Mouse (Mus musculus) adrenal gland, adult (tissue): ENCODE data around the gene Klf4.

Source experiments
- DNase-seq, 2 experiments: peaks; one replicate each; pipeline ENCODE4 v3.0.0; 2022 to 2023; ENCODE audit warnings: low spot score in 1 of 2; ENCODE audit not compliant: inconsistent age in 2 of 2

Gene Klf4

DNA sequence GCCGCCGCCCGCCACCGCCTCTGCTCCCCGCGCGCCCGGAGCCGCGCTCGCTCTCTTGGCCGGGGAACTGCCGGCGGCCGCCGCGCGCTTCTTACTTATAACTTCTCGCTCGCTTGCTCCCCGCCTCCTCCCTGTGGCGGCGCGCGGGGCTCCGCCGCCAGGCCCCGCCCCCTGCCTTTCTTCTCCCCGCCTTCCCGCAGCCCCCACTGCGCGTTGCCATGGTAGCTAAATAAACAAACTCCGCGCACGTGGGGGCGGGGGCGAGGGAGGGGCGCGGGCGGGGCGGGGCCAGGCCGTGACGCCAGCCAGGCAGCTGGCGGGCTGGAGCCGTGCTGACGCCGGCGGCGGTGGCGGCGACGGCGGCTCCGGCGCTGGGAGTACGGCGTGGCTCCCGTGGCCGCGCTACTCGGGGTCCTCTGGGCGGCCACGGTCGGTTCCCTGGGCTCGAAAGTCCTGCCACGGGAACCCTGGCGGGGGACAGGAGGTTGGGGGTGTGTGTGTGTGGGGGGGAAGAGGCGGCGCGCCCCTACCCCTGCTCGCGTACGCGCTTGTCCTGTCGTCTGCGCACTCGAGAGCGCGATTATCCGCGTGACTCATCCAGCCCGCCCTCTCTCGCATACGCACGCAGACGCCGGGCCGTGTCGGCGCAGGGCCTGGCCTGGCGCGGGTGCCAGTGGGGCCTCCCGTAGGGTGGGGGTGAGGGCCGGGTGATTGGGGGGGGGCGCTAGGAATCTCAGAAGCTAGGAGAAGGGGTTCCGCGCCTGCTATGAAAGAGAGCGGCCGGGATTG, at the start of gene Klf4:
TSS of gene Klf4 (minus strand) at position 60 of the 789 bp plus-strand sequence.
- DNase-seq: peak; percentile 95 to 98

DNA sequence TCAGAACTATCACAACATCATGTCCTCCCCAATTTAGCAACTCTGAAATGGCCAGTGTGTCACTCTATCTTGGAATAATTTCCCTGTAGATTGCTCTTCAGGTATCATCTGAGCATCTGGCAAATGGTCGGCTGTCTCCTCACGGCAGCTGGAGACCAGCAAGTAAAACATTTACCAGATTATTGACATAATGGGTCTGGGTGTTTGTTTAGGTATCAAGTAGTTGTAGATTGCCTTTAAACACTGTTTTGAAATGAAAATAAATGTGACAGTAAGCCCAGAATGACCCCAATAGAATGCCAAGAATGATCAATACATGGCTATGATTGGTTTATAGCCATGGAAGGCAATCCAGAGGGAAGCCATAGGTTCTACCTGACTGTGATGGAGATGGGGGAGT, 39.2 kb upstream of the Klf4 start:
- DNase-seq: no peak

DNA sequence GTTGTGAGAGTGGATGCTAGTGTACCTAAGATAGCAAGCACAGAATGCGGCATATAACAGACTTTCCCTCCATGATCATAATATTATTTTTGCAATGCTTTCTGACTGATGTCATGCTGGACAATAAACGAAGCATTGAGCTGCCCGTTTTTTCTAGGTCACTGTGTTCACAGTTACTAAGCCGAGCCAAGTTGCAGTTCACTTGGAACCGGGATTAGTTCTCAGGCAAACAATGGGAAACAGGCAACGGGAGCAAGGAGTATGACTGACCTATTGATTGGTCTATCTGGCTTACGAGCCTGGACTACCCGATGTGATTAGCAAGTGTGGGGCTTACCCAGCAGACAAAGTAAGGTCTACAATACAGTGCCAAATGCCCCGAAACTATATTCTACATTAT, 35.7 kb upstream of the Klf4 start:
- DNase-seq: no peak

DNA sequence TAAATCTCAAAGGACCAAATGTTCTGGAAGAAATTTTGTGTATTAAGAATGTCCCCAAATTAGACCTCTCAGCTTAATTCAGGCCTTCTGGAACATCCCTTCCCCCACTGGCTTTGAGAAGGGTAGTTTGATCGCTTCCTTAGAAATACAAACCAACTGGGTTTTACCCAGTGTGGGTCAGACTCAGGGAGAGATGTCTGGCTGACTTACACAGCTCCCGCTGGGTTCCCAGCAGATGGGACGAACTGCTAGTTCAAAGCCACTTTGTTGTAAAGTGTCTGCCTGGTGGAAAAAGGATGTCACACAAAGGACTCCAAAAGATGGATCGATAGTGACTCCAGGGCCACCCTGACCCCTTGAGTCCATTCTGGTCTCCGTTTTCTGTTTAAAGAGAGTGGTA, 35.3 kb upstream of the Klf4 start:
- DNase-seq: no peak

DNA sequence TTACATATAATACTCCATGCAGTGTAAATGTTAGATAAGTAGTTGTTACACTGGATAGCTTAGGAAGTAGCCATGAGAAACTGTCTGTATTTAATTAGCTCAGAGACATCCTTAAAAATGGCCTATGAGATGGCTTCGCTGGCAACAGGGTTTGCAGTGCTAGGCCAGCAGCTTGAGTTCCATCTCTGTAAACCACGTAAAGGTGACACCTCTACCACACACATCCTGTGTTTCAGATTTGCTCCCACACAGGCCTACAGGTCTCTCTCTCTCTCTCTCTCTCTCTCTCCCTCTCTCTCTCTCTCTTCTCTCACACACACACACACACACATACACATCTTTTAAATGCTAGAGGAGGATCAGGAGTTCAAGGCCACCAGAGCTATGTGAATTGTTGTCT, 32.1 kb upstream of the Klf4 start:
- no peak for DNase-seq

DNA sequence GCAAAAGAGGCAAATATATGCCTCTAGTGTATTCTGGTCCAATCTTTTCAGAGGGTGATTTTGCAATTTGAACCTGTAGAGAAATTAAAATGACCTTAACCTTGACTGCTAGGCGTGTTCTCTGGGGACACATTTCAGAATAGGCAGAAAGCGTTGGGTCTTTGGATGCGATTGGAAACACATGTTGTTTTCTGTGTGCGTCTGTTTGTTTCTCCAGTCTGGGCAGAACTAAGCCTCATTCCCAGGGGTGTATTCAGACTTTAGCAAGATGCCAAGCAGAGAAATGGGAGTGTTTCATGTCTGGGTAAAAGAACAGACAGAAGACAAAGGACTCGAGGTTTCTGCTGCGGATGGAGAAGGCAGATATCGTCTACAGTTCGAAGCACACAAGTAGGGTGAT, 30.8 kb upstream of the Klf4 start:
- peak in 1 of 2 experiments; percentile 30 for DNase-seq

DNA sequence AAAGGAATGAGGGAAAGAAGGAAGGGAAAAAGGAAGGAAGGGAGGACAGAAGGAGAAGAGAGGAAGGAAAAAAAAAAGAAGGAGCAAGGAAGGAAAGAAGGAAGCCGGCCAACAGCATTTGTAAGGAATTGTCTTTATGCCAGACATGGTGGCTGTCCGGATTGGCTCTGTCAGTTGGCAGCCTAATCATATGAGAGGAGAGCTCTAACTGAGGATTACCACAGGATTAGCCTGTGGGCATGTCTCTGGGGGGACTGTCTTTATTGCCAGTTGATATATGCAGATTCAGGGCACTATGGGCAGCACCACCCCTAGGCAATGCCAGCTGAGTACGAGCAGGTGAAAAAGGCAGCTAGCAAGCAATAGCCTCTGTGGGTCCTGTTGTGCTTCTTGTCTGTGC, 29.8 kb upstream of the Klf4 start:
- no peak for DNase-seq

DNA sequence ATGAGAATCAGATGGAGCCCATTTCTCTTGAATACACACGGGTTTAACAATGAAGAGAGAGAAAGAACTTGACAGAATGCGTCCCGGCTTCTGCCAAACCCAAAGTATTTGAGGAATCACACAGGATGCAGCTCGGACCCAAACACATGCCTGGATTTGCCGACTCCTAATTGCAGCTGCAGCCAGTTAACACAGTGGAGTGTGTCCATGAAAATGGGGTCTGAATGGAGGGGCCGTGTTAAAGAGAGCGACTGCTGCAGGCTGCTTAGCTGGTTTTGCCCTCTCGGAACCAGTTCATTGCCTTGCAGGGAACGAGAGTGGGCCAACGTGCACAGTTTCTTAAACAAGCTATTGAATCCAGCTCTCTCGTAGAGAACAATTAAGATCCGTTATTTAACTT, 14.6 kb upstream of the Klf4 start:
- DNase-seq: no peak

DNA sequence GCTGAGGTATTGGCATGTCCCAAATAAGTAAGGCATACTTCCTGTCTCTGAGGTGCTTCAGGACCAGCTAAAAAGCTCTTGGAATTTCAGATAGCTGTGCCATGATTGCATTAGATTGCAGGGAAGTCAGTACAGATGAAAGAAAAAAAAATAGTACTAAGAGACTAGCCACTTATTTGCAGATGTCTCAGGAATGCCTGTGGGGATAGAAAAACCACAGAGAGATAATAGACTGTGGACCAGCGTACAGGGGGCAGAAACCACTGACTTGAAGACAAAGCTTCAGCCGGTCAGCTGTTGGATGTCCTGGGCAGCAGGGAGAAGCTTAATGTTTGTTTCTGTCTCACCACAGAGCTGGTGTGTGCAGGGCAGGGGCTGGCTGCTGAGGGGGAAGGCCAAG, 10.5 kb upstream of the Klf4 start:
- DNase-seq: no peak

DNA sequence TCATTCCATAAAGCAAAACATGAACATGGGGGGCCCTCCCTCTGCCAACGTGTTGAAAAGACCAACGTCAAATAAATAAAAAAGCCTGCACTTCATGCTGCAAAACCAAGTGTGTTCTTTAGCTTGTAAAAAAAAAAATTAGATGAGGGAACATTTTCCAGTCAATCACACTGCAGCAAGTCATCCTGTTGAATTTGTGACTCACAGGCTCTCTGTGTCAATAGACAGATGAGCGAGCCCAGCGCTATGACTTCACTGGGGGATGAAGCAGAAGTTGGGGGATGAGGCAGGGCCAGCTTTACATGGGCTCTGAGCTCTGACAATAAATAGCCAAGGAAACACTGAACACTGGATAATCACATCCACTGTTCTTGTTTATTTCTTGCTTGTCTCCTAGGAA, 9.4 kb upstream of the Klf4 start:
- DNase-seq: peak in 1 of 2 experiments; percentile 25

DNA sequence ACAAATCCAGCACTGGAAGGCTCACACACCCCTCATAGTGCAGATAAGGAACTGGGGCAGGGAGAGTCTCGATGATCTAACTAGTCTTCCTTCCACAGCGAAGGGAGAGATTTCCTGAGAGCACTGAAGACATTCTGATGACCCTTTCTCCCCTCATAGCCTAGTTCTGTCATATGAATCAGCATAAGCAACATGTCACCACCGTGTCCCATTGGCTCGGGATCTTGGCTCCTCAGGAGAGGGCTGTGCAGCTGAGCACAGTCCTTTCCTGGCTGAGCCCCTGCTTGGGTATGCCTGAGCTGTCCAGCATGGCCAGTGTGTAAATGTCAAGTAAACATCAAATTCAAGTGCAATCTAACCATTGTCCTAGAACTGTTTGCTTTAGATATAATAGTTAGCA, 9.0 kb upstream of the Klf4 start:
- DNase-seq: peak in 1 of 2 experiments; percentile 17

DNA sequence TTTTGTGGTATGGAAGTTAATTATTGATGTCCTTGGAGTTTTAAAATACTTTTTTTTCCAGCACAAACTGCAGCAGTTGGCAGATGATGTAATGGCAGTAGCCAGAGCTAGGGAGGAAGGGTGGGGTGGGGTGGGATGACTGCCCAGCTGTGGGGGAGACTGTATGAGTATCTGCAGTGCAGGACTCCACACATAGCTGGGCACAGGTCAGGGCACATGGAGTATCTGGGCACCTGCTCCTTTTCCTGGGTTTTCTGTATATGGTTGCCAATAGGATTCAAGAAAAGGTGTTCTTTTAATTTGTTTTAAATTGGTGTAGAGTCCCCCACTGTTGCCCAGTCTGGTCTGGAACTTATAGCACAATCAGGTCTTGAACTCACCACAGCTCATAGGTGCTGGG, 2.7 kb upstream of the Klf4 start:
- no peak for DNase-seq

DNA sequence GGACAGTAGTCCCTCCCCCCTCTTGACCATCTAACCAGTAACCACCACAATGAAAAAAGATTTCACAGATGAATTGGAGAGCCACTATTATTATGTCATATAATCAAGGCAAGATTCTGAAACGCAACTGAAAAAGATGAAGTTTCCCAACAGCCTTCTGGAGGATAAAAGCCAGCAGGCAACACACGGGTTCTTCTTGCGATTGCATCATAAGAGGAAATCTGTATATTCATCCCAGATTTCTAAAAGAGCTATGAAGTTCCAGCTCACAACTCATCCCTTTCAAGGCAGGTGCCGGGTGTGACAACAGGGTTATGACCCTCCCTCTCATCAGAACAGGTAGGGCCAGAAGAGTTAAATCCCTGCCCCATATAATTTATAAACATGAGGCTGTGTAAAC, 2.2 kb upstream of the Klf4 start:
- no peak for DNase-seq

DNA sequence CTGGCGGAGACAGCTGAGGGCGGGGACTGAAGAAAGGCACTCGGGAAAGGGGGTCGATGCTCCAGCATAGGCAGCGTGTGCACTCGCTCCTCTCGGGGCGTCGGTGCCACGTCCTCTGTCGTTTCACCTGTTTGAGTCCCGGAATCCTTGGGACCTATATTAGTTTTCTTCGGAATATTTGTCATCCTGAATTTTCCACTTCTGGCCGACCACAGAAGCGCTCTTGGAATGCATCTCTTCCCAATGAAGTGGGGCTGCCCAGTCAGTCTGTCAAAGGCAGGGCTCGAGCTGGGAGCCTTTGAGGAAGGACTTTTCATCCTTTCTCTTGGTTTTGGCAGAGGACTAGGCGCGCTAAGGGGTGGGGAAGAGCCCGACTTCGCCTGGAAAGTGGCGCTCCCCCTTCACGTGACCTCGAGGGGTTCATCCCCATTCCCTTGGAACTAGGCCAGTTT, 1.6 kb upstream of the Klf4 start:
- DNase-seq: peak; percentile 48 to 75

DNA sequence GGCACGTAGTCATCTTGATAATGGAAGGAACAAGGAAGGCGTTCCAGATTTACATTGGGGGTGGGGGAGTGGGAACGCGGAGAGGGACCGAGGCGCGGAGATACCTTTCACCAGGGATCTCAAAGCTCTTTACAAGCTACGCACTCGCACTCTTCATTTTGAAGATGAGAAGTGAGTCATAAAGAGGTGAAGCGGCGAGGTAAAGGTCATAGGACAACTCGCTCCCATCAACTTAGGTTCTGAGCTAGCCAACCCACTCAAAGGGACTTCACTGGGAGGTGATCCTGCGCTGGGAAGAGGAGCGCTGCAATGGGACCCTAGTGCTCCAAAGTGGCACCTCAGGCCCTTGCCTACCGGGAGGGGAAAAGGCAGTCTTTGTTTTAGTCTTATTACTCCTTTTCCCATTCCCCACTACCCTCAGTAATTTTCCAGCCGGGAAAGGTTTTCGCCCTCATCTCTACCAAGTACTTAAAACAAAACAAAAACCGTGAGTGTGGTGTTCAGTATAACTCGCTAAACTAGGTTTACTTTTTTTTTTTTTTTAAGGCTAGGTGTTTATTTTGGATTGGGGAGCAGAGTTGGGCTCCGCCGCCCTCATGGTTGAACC, 1.0 kb upstream of the Klf4 start:
- DNase-seq: no peak

DNA sequence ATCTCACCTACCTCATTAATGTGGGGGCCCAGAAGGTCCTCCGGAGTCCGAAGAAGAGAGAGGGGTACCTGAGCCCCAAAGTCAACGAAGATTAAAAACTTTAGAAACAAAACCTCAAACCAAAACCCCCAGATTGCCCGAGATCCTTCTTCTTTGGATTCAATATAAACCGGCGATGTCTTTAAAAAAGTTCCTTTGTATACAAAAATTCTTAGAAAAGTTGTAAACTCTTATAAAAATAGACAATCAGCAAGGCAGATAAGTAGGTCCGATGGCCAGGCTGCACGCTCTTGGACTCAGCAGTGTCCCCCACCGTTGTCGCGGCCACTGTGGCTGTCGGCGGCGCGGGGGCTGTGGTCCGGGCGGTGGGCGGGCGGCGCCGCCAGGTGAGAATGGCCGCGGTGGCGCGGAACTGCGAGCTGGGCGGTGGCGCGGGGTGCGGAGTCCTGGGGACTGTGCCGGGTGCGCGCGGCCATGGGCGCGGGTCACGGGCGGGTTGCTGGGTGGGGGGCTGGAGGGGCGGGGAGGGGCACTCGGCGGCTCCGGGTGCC, 335 bp downstream of the Klf4 start:
- no peak for DNase-seq

DNA sequence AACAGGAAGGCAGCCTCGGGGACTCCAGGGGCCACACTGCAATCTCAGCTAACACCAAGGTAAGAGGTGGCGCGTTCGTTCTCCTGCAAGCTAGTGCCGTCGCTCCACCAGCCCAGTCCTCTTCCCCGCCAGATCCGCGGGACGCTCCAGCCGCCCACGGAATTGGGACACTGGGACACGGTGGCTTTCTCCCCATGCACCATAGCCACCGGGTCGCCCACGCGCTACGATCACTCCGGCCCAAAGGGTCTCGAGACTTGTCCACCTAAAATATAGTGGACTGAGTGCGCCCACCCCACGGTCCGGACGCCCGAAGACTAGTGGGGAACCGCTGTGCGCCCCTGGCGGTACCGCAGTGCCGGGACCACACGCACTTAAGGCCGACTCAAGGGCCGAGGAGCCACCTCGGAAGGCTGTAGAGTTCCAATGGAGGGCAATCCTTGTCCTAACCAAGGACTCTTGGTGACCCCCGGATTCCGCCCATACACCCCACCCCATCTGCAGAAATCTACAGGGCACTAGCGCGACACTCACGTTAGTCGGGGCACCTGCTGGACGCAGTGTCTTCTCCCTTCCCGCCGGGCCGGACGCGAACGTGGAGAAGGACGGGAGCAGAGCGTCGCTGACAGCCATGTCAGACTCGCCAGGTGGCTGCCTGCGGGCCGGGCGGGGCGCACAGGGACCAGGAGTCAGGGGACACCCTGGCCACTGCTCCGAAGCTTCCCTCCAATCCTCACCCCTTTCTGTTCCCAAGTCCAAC, 990 bp downstream of the Klf4 start:
- peak; percentile 57 to 85 for DNase-seq

DNA sequence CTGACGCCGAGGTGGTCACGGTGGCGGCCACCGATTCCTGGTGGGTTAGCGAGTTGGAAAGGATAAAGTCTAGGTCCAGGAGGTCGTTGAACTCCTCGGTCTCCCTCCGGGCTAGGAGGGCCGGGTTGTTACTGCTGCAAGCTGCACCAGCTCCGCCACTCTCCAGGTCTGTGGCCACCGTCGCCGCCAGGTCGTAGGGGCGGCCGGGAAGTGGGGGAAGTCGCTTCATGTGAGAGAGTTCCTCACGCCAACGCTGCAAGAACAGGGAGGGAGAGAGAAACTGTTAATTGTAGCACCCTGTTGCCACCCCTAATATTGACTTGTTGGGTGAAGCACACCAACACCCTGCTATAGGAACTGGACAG, 1.6 kb downstream of the Klf4 start:
- no peak for DNase-seq

DNA sequence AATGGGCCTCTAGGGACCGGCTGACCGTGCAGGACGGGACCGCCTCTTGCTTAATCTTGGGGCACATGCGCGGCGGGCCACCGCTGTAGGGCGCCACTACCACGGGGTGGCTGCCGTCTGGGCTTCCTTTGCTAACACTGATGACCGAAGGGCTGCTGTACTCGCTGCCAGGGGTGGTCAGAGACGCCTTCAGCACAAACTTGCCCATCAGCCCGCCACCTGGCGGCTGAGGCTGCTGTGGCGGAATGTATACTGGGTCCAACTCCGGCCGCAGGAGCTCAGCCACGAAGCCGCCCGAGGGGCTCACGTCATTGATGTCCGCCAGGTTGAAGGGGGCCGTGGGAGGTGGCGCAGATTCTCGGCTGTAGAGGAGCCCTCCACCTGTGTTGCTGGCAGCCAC, 2.0 kb downstream of the Klf4 start:
- peak; percentile 85 to 92 for DNase-seq

DNA sequence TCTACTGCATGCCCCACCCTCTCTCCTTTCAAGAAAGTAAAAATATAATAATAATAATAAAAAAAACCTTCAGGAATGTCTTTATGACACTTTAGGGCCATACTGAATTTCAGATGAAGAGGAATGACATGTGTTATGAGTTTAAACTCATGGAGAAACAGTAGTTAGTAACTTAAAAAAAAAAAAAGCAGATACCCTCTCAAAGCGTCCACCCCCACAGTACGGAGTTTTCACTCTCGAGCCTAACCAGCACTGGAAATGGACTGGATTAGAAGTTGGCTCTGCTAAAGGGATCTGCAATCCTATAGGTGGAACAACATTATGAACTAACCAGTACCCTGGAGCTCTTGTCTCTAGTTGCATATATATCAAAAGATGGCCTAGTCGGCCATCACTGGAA, 3.9 kb downstream of the Klf4 start:
- DNase-seq: no peak

DNA sequence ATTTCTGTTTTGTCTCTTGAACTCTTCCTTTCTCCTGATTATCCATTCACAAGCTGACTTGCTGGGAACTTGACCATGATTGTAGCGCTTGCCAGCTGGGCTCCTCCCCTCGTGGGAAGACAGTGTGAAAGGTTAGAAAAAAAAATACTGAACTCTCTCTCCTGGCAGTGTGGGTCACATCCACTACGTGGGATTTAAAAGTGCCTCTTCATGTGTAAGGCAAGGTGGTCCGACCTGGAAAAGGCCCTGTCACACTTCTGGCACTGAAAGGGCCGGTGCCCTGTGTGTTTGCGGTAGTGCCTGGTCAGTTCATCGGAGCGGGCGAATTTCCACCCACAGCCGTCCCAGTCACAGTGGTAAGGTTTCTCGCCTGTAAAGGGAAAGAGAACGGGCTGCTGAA, 4.3 kb downstream of the Klf4 start:
- no peak for DNase-seq
